Mouse (Mus musculus): Measurements from ENCODE around the gene Mlkl. TPM values are rescaled to one million over a fixed set of nuclear protein-coding genes. Genes with fewer than 3 reads are reported as not detected.

Gene Mlkl
- polyA plus RNA-seq (2017; shearing (Covaris generic)): 2.1 TPM

GRCm38 (mm10) chr8:111337890-111338347, at the start of gene Mlkl:
Mlkl (minus strand) TSS chr8:111338177.

GRCm38 (mm10) chr8:111299821-111300568, 38.0 kb downstream of the Mlkl start, which contains the start of gene Rfwd3:
Rfwd3 (minus strand) TSS chr8:111300222.

Other genes with a start within 250 kb of the Mlkl start
- not detected for gene Clec18a, start 245.8 kb downstream of the Mlkl start, polyA plus RNA-seq (2017; shearing (Covaris generic))
- gene Pdpr, start 243.5 kb downstream of the Mlkl start, polyA plus RNA-seq (2017; shearing (Covaris generic)): 18.8 TPM
- 106 TPM for gene Glg1, start 79.0 kb downstream of the Mlkl start, polyA plus RNA-seq (2017; shearing (Covaris generic))
- gene Rfwd3, start 38.0 kb downstream of the Mlkl start, polyA plus RNA-seq (2017; shearing (Covaris generic)): 33.2 TPM
- gene Fa2h, start 55.6 kb upstream of the Mlkl start, polyA plus RNA-seq (2017; shearing (Covaris generic)): not detected
- gene Wdr59, start 183.9 kb upstream of the Mlkl start, polyA plus RNA-seq (2017; shearing (Covaris generic)): 6.6 TPM
- 237 TPM for gene Znrf1, start 197.9 kb upstream of the Mlkl start, polyA plus RNA-seq (2017; shearing (Covaris generic))